Mouse (Mus musculus) ES-Bruce4 (cell line): ENCODE data around the gene Btbd7. TPM values are rescaled to one million over a fixed set of nuclear protein-coding genes. Genes with fewer than 3 reads are reported as not detected.

Source experiments
- H3K27ac ChIP-seq: 2 replicates; pipeline ENCODE4 v1.5.1; 2012; ENCODE audit warnings: low read length, inconsistent platforms; ENCODE audit not compliant: insufficient read depth
- H3K27me3 ChIP-seq: 2 replicates; pipeline ENCODE4 v1.6.1; 2012; ENCODE audit warnings: mild to moderate bottlenecking, low read length, inconsistent platforms; ENCODE audit not compliant: control insufficient read depth, poor library complexity, insufficient read depth, severe bottlenecking
- H3K36me3 ChIP-seq: 2 replicates; pipeline ENCODE4 v1.6.1; 2012; ENCODE audit warnings: inconsistent platforms, mild to moderate bottlenecking, low read length, moderate library complexity; ENCODE audit not compliant: control insufficient read depth, poor library complexity, insufficient read depth, severe bottlenecking
- H3K4me1 ChIP-seq: one replicate; pipeline ENCODE4 v1.8.1; 2011; ENCODE audit warnings: low read length; ENCODE audit not compliant: control insufficient read depth, insufficient read depth
- H3K4me3 ChIP-seq: 2 replicates; pipeline ENCODE4 v1.5.1; 2011; ENCODE audit warnings: low read depth, mild to moderate bottlenecking, low read length
- H3K9ac ChIP-seq: 2 replicates; pipeline ENCODE4 v1.6.1; 2012; ENCODE audit warnings: low read depth, mild to moderate bottlenecking, inconsistent platforms; ENCODE audit not compliant: poor library complexity, severe bottlenecking
- H3K9me3 ChIP-seq: replicated peaks from 2 replicates; pipeline ENCODE4 v1.6.1; 2012; ENCODE audit warnings: mild to moderate bottlenecking, low read length, inconsistent platforms; ENCODE audit not compliant: control insufficient read depth, poor library complexity, insufficient read depth, severe bottlenecking
- CTCF ChIP-seq: IDR thresholded peaks from one replicate; pipeline ENCODE4 v1.8.1; 2011; ENCODE audit warnings: low read depth, low read length
- EP300 ChIP-seq: IDR thresholded peaks from 2 replicates; pipeline ENCODE4 v1.6.1; 2011; ENCODE audit warnings: low read depth, low read length; ENCODE audit not compliant: insufficient read depth
- POLR2A ChIP-seq: IDR thresholded peaks from one replicate; pipeline ENCODE4 v1.8.1; 2011; ENCODE audit warnings: low read length; ENCODE audit not compliant: insufficient read depth
- polyA plus RNA-seq: library from polyadenylated mRNA; stranded (reverse); fragments of >200 nt; gene quantifications from 2 replicates; pipeline ENCODE4 v1.2.4, GENCODE M21; 2011; ENCODE audit warnings: low read depth; ENCODE audit not compliant: missing spikeins, insufficient read depth, insufficient read length

Btbd7 gene
- polyA plus RNA-seq, 1 experiment, result 35.5 TPM

- no peaks in the 10 kb centered on the region; the same call in 1 of the 2 replicates for H3K36me3 ChIP-seq
- no peaks in the 10 kb centered on the region for H3K4me1 ChIP-seq
- H3K4me3 ChIP-seq, result no peak overlapping the region
- TF ChIP-seq CTCF (no peak), POLR2A (no peak), EP300 (no peak)
- H3K9ac ChIP-seq, result no peak overlapping the region
- no peaks in the 10 kb centered on the region for H3K27me3 ChIP-seq
- no peaks in the 10 kb centered on the region for H3K9me3 ChIP-seq
- H3K27ac ChIP-seq, result no peak overlapping the region
Measured at GRCm38 (mm10) chr12:102838271-102838670, 40.0 kb downstream of the Btbd7 start.

- H3K9me3 ChIP-seq, result no peaks in the 10 kb centered on the region
- no peak overlapping the region for H3K4me3 ChIP-seq
- peak overlapping the region; percentile 63 for H3K27ac ChIP-seq
- no peaks in the 10 kb centered on the region for H3K27me3 ChIP-seq
- H3K4me1 ChIP-seq, result no peaks in the 10 kb centered on the region
- H3K9ac ChIP-seq, result no peak overlapping the region
- H3K36me3 ChIP-seq, result no peaks in the 10 kb centered on the region; the same call in 1 of the 2 replicates
- TF ChIP-seq POLR2A (no peak), EP300 (no peak), CTCF (no peak)
Measured at GRCm38 (mm10) chr12:102832746-102833300, 45.4 kb downstream of the Btbd7 start.

GRCm38 (mm10) chr12:102831888-102832287, 46.4 kb downstream of the Btbd7 start:
- H3K36me3 ChIP-seq, result no peaks in the 10 kb centered on the region; the same call in 1 of the 2 replicates
- no peaks in the 10 kb centered on the region for H3K4me1 ChIP-seq
- no peaks in the 10 kb centered on the region for H3K9me3 ChIP-seq
- TF ChIP-seq POLR2A (no peak), EP300 (no peak), CTCF (no peak)
- H3K9ac ChIP-seq, result no peak overlapping the region
- H3K4me3 ChIP-seq, result no peak overlapping the region
- no peak overlapping the region for H3K27ac ChIP-seq
- no peaks in the 10 kb centered on the region for H3K27me3 ChIP-seq

GRCm38 (mm10) chr12:102827119-102827518, 51.2 kb downstream of the Btbd7 start:
- Histone ChIP-seq H3K4me1 (no peaks in the 10 kb centered on the region), H3K27me3 (no peaks in the 10 kb centered on the region), H3K9ac (no peak overlapping the region), H3K36me3 (no peaks in the 10 kb centered on the region; the same call in 1 of the 2 replicates), H3K27ac (no peak overlapping the region), H3K9me3 (no peaks in the 10 kb centered on the region), H3K4me3 (no peak overlapping the region)
- TF ChIP-seq EP300, result no peak
- no peak for TF ChIP-seq CTCF
- no peak for TF ChIP-seq POLR2A

GRCm38 (mm10) chr12:102826399-102826798, 51.9 kb downstream of the Btbd7 start:
- no peak overlapping the region for H3K4me3 ChIP-seq
- no peak overlapping the region for H3K27ac ChIP-seq
- no peaks in the 10 kb centered on the region for H3K4me1 ChIP-seq
- no peaks in the 10 kb centered on the region; the same call in 1 of the 2 replicates for H3K36me3 ChIP-seq
- no peaks in the 10 kb centered on the region for H3K27me3 ChIP-seq
- TF ChIP-seq POLR2A, result no peak
- TF ChIP-seq EP300, result no peak
- no peak for TF ChIP-seq CTCF
- H3K9me3 ChIP-seq, result no peaks in the 10 kb centered on the region
- H3K9ac ChIP-seq, result no peak overlapping the region

- no peaks in the 10 kb centered on the region for H3K4me1 ChIP-seq
- H3K27ac ChIP-seq, result no peak overlapping the region
- TF ChIP-seq CTCF, result no peak
- TF ChIP-seq POLR2A, result no peak
- no peak for TF ChIP-seq EP300
- H3K36me3 ChIP-seq, result peaks cover 6% of the 10 kb centered on the region
- no peaks in the 10 kb centered on the region for H3K27me3 ChIP-seq
- H3K9me3 ChIP-seq, result no peaks in the 10 kb centered on the region
- H3K4me3 ChIP-seq, result no peak overlapping the region
- H3K9ac ChIP-seq, result no peak overlapping the region
Measured at GRCm38 (mm10) chr12:102814858-102815257, 63.4 kb downstream of the Btbd7 start.
